Mouse (Mus musculus) MEL-GATA-1-ER (cell line): ENCODE measurements around the gene Polr2a.
"Not testable (repeated sequence)": the region's sequence is repeated elsewhere in the genome, so short reads cannot be mapped to it uniquely, and the experiment has no call there.

Source experiments
- DNase-seq: peaks from one replicate; pipeline ENCODE4 v3.0.0-alpha.2; 2012; ENCODE audit warnings: low read depth; ENCODE audit errors: extremely low read depth

The Polr2a gene

DNA sequence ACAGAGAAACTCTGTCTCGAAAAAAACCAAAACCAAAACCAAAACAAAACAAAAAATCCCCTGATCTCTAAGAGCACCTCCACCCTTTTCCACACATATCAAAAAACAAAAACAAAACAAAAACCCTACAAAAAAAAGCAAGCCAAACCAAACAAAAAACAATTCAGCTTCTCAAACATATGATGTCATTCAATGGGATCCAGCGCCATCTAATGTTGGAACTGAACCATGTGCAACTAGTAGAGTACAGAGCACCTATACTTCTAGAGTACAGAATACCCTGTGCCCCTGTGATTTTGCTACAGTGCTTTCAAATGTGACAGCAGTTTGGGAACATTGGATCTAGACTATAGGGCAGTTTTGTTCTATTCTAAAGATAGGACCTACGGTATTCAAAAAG is 3.7 kb downstream of the Polr2a start:
- peak; percentile 57 for DNase-seq

DNA sequence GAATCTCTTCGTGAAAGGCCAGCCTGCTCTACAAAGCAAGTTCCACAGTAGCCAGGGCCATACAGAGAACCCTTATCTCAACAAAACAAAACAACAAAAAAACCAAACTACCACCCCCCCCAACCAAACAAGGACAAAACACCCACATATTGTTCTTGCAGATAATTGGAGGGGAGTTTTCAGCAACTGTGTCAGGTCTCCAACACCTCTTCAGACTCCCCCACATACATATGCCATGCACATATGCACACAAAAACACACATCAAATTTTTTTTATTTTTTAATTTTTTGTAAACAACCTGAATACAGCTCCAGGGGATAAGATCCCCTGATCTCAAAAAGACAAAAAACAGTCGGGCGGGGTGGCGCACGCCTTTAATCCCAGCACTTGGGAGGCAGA is 4.2 kb downstream of the Polr2a start:
- DNase-seq = no peak

GRCm38 (mm10) chr11:69752686-69753085 is 5.8 kb downstream of the Polr2a start:
- DNase-seq = no peak

DNA sequence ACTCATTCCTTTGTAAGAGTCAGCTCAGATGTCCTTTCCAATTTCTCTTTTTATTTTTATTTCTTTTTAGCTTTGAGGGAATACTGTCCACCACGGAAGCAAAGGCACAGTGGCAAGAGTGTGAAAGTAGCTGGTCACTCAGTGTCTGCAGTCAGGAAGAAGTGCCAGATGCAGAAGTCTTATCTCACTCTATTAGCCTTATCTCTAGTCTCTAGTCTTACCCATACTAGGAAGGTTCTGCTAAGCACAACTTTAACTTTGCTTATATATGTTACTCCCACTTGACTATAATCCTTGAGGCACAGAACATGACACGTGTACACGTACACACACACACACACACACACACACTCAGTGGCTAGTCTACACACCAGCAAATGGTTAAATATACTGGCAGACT is 6.8 kb downstream of the Polr2a start:
- DNase-seq = no peak

DNA sequence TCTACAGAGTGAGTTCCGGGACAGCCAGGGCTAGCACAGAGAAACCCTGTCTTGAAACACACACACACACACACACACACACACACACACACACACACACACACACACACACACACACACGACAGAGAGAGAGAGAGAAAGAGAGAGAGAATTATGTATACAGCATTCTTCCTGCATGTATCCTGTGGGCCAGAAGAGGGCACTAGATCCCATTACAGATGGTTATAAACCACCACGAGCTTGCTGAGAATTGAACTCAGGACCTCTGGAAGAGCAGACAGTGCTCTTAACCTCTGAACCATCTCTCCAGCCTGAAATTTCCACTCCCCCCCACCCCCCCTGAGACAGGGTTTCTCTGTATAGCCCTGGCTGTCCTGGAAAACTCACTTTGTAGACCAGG is 27.0 kb downstream of the Polr2a start:
- not testable (repeated sequence) for DNase-seq

DNA sequence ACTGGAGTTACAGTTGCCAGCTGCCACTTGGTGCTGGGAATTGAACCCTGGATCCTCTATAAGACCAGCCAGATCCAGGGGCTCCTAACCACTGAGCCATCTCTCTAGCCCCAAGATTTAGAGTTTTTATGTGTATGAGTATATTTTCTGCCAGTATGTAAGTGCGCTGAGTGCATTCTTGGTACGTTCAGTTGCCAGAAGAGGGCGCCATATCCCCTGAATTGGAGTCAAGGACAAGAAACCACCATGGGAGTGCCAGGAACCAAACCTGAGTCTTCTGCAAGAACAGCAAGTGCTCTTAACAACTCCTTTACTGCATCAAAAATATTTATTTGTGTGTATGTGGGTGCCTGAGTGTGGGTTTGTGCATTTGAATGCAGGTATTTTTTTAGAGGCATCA is 29.4 kb downstream of the Polr2a start:
- DNase-seq = peak; percentile 78

- peak; percentile 39 for DNase-seq
These were observed 32.5 kb downstream of the Polr2a start for GRCm38 (mm10) chr11:69725951-69726350.

GRCm38 (mm10) chr11:69723074-69723473 is 35.4 kb downstream of the Polr2a start:
- no peak for DNase-seq

DNA sequence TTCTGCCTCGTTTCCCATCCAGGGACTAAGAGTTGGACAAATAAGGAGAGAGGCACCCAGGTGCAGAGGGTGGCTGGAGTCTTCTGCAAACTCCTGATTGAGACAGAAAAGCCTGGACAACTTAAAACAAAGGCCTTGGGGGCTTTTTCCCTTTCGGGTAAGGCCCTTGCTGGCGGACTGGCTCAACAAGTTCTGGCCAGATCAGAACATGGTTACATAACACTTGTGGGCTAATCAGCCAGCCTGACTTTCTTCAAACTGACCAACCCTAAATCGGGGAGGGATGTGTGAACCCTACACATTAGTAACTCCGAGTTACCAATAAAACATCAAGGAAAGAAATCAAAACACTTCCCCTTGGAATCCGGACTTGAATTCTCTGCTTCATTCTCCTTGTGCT is 37.6 kb downstream of the Polr2a start:
- no peak for DNase-seq

- DNase-seq = no peak
These were observed 39.0 kb downstream of the Polr2a start for GRCm38 (mm10) chr11:69719423-69719822.

GRCm38 (mm10) chr11:69718661-69719060 is 39.8 kb downstream of the Polr2a start:
- no peak for DNase-seq

GRCm38 (mm10) chr11:69716953-69717352 is 41.5 kb downstream of the Polr2a start:
- no peak for DNase-seq

GRCm38 (mm10) chr11:69715929-69716328 is 42.5 kb downstream of the Polr2a start:
- DNase-seq = no peak

DNA sequence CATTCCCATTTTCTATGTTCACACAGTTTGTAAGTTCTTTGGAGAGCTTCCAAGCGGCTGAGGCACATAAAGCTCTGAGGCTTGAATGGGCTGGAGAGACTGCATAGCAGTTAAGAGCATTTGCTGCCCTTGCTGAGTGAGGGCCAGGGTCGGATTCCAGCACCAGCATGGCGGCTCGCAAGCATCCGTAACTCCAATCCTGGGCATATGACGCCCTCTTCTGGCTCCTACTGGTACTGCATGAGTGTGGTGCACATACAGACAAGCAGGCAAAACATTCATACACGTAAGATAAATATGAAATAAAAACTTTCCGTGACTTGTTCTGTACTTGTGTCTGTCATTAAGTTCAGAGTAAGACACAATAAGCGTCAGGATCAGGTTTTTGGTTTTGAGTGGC is 43.0 kb downstream of the Polr2a start:
- no peak for DNase-seq

- DNase-seq = no peak
These were observed 43.7 kb downstream of the Polr2a start for GRCm38 (mm10) chr11:69714636-69715329.

- DNase-seq = no peak
These were observed 45.3 kb downstream of the Polr2a start for GRCm38 (mm10) chr11:69712954-69713672.

- no peak for DNase-seq
These were observed 47.4 kb downstream of the Polr2a start for GRCm38 (mm10) chr11:69711082-69711481.

- no peak for DNase-seq
These were observed 48.0 kb downstream of the Polr2a start for GRCm38 (mm10) chr11:69710470-69710869.

DNA sequence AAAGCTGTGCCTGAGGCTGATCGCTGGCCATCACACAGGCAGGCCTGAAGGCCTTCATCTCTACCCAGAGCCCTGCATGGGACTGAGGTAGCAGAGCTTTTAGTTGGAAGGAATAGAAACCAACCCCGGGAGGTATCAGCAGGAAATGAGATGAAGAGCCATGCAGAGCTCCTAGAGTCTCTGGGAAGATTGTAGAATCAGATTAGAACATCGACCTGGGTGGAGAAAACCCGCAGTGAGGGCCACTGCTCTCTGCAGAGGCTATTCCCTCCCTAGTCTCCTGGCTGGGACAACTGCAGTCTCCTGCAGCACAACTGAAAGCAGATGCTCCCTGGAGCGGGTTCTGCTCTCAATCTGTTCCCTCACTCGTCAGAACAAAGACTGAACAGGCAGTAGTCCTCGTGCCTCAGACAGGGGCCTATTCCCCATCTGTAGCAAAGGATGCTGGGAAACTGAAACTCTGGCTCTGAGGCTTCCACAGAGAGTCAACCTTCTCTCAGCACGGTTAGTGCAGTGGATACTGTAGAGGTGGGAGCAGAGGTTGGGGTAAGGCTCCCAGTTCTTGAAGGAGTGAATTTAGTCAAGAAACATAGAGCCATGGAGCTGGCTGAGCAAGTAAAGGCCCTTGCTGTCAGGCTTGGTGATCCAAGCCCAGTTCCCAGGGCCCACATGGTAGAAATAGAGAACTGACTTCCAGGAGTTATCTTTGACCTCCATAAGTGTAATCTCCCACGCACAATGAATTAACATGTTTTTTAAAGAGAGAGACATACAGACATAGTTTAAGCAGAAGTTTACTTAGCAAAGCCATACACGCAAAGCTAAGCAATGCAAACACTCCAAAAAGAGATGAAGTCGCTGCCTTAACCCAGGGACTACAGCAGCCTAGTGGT is 48.6 kb downstream of the Polr2a start:
- no peak for DNase-seq

GRCm38 (mm10) chr11:69708614-69709265 is 49.7 kb downstream of the Polr2a start:
- DNase-seq = no peak

GRCm38 (mm10) chr11:69707873-69708381 is 50.5 kb downstream of the Polr2a start:
- DNase-seq = no peak
